Mouse (Mus musculus): ENCODE results near the gene Neurod4.
"Not testable (repeated sequence)": the region's sequence is repeated elsewhere in the genome, so short reads cannot be mapped to it uniquely, and the experiment has no call there.

Gene Neurod4

DNA sequence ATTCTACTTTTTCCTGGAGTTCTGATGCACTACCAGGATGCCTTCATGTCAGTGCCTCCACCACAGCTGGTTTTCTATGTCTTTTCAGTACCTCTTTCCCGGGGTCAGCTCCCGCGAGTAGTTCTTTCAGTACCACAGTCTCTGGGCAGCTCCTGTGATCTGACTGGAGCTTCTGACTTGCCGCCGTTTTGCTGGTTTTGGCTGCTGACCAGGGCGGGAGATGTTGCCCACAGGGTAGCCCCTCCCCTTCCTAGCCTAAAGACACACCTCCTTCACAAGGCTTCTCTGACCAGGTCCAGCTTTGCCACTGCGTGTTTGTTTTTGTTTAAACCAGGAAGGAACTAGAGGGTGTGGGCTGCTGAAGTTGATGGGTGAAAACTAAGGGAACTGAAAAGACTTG is at the start of gene Neurod4:
Neurod4 (minus strand) TSS at position 175 of the 400 bp plus-strand sequence.
- no peak for DNase-seq (ENCODE audit: low read depth, low spot score)

DNA sequence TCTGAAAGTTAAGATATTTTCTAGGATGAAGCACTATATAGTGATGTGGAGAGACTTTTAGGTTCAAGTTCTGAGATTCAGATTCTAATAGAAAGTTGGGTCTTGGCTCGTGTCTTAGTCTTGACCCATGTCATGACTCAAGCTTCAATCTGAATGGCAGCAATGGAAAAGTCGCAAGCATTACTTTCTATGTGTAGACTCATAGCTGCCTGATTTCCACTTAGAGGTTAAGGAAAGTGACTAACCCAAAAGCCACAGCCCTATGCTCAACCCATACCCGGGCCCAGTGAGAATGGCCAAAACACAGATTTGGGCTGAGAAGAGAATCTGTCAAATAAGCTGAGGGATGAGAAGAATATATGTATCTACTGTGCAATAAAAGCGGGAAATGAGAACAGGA is 44.2 kb upstream of the Neurod4 start:
- peak; percentile 45 for DNase-seq (ENCODE audit: low read depth, low spot score)

DNA sequence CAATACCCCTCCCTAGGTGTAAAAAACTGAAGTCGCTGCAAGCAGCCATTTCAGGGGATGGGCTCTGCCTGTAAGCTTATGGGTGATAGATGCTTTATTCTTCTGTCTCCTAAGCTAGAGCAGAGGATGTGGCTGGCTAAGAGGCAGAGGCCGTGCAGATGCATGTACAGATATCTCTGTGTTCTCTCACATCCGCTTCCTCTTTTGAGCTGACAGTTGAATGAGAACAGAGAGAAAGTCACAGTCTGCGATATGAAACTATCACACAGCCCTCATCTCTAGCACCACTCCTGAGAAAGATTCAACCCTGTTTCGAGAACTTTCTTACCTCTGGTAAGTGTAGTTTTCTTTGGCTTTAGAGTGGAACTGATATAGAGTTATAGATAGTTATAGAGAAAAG is 42.6 kb upstream of the Neurod4 start, which contains the start of gene Tespa1:
Tespa1 (plus strand) TSS at position 234 of the 400 bp plus-strand sequence.
- peak; percentile 87 for DNase-seq (ENCODE audit: low read depth, low spot score)

DNA sequence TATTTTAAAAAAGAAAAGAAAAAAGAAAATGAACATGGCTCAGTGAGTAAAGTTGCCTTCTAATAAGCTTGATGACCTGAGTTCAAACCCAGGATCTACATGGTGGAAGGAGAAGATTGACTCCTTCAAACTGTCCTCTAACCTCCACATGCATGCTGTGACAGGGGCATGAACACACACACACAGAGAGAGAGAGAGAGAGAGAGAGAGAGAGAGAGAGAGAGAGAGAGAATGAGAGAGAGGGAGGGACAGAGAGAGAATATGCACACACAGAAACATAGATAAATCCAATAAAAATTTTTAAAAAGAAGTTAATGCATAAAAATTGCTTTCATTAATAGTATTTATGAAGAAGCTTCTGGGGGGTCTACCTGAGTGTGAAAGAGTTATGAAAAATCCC is 42.0 kb upstream of the Neurod4 start:
- no peak for DNase-seq (ENCODE audit: low read depth, low spot score)

DNA sequence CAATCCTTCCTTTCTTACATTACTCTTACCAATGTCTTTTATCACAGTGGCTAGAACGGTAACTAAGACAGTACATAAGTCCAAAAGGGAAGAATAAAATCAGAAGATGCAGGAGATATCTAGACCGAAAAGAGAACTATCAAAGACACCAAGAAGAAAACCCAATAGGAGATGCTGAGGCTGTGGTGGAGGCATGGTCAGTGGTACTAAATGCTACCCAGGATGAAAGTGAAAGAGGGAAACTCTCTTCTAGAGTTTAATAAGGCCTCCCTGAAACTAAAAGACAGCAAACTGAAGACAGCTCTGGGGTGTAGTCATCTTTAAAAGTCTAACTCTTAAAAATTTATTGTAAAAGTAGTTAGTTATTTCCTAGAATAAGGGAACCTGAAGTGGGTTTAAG is 40.7 kb upstream of the Neurod4 start:
- no peak for DNase-seq (ENCODE audit: low read depth, low spot score)

DNA sequence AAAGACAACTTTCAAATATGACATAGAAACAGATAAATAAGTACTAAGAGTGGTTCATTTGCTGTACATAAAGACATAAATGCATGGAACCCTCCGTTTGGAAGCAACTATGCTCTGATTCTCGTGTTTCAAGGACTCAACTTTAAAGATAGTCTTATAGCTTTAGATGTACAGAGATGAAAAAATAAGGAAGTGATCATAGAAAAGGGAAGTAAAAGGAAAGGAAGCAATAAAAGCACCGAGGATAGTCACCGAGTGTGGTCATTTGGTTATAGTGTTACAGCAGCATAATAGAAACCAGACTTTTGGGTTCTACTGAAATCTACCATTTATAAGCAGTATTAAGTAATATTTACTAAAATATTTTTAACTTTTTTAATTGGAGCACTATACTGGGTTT is 38.7 kb upstream of the Neurod4 start:
- DNase-seq (ENCODE audit: low read depth, low spot score), result no peak

DNA sequence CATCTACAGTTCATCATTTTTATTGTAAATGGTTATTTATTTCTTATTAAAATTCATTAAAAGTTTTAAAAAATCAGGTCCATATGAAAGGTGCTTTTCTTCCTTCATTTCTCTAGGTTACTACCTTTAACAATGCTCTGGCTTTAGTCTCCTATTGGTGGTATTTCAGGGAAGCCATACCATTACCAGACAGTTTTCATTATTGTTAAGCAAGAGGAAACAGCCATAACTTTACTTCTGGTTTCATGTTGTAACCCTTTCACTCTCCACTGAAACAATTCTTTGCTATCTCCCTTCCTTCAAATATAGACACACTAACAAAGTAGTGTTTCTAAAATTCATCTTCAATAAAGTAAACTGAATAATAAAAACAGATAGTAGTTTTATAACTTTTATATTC is 35.8 kb upstream of the Neurod4 start:
- DNase-seq (ENCODE audit: low read depth, low spot score), result no peak

DNA sequence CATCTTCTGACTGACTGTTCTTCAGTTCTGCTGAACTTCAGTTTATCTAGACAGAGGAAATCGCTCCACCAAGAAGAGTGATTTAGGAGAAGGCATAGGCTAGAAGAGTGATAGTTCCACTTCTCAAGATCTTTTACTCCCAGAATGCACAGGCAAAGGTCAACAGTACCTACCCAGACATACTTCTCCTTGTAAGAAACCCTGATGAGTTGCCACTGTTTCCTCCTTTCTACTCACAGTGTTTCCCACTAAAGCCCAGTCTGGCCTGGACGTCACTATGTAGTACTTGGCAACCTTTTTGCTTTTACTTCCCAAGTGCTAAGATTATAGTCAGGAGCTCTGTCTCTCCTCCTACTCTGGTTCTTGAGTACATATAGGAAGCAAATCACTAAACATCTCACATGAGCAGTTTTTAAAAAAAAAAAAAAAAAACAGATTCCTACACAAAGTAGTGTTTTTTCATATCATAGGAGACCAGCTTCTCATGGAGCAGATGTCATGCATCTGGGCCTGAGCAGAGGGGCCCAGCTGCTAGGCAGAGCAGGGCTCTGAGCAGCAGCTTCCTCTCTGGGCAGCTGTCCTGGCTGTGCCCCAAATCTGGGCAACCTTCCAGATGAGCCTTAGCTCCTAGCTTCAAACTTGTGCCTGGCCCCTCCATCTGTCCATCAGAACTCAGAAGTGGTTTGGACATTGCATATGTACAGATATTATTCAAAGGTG is 34.2 kb upstream of the Neurod4 start:
- DNase-seq (ENCODE audit: low read depth, low spot score), result peak; percentile 7

DNA sequence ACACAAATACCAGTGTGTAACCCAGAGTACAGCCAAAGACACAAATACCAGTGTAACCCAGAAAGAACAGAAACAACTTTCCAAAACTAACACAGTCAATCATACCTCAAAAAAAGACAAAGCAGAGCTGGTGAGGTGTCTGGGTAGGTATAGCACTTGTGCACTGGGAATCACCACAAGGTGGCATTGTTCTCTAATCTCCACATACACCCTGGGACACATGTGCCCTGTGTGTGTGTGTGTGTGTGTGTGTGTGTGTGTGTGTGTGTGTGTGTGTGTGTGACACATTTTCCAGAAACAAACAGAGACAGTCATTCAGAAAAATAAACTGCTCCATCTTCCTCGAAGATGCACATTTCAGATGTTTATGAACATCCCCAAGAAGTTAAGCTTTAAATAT is 33.5 kb upstream of the Neurod4 start:
- DNase-seq (ENCODE audit: low read depth, low spot score), result peak; percentile 82

DNA sequence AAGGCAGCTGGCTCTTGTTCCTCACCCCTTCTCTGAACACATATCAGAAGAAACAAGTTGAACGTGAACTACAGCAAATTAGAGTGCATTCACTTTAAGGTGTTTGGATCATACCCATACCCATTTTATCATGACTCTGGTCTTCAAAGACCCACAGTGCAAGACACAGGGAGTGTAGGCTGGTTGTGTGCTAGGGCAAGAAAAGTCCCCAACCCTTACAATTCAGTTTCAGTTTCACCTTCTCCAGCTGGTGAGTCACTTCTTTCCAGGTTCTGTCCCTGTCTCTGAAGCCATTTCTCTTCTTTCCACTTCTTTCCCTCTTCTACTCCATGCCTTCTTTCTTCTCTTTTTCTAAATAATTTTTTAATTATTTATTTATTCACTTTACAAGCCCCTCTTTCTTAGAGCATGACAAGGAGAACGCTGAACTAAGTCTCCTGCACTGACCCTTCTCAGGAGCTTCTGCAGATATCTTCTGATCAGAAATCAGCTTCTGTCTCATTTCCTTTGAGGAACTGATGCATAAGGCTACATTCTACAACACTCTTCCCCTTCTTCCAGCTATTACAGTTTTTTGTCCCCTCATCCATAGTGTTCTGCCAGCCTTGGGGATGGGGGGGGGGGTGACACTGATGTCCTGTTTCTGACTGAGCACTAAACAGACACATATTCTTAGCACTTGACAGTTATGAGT is 31.6 kb upstream of the Neurod4 start:
- peak; percentile 57 for DNase-seq (ENCODE audit: low read depth, low spot score)

DNA sequence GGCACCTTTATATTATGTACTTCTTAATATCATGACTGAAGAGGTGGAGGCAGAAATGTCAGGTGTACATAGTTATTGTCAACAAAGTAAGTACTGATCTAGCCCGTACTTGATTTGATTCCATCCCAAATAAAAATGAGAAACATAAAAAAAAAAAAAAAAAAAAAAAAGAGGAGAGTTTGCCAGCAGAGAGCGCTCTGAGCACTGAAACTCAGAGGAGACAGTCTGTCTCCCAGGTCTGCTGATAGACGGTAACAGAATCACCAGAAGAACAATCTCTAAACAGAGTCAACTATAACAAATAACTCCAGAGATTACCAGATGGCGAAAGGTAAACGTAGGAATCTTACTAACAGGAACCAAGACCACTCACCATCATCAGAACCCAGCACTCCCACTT is 24.1 kb upstream of the Neurod4 start:
- not testable (repeated sequence) for DNase-seq (ENCODE audit: low read depth, low spot score)

DNA sequence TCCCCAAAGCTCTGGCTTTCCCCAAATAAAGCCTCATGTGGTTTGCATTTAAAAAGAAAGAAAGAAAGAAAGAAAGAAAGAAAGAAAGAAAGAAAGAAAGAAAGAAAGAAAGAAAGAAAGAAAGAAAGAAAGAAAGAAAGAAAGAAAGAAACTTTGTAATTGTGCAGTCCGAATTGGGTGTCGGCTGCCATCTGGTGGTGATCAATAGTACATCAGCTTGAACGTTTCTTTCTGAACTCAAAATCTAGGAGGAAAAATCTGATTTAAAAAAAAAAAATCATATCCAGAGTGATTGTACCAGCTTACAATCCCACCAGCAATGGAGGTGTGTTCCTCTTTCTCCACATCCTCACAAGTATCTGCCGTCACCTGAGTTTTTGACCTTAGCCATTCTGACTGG is 18.7 kb upstream of the Neurod4 start:
- DNase-seq (ENCODE audit: low read depth, low spot score), result peak; percentile 25

DNA sequence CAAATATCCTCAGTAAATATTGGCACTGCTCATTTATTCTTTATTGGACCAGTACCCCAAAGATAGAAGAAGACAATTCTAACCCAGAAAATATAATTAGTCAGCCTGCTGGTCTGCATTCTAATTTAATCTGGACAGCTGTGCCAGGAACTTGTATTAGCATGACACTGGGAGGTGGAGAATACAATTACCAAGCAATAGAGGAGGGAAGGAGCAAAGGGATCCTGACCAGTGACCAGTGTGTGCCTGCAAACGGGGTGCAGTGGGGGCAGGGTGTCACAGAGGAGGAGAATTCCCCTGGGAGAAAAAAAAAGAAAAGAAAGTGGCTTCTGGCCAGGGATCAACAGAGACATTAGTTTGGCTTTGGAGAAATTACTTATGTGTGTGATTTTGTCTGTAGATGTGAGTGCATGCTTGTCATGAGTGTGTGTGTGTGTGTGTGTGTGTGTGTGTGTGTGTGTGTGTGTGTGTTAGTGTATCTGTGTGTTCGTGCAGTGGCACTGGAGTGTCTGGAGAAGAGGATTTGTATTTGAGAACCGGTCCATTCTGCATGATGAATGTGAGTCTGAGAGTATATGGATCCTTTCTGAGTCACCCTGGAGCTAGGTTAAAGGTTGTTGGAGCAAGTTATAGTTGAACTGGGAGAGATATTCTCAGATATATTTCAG is 13.8 kb upstream of the Neurod4 start:
- no peak for DNase-seq (ENCODE audit: low read depth, low spot score)

DNA sequence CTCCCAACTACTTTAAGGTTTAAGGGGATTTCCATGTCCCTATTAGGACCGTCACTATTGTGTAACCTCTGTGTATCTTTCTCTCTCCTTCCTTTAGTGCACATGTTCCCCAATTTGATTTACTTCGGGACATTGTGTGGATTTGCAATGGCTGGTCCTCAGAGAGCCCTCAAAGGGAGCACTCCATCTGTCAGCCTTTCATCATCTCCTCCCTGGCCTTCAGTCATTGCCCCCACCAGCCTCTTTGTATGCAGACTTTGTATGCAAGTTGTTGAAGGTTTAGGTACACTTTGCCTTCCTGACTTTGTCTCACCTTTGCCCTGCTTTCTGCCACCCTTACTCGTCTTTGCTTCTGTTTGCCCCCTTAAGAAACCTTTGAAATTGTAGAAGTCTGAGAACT is 8.0 kb upstream of the Neurod4 start:
- no peak for DNase-seq (ENCODE audit: low read depth, low spot score)

DNA sequence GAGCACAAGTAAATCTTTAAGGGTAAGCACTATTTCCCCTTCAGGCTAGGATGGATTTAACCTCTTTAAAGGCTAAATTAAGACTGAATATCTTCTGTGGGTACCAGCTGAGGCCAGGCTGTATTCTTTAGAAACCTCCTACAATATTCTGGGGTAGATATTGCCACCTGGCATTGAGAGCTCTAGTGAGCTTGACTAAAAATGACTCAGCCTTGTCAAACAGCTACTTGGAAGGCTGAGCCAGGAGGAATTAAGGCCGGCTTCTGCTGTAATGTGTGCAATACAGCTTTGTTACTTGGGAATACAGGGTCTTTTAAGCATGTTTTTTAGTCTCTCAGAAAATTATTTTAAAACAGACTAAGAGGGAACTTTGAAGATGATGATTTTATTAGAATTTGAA is 7.2 kb upstream of the Neurod4 start:
- no peak for DNase-seq (ENCODE audit: low read depth, low spot score)

DNA sequence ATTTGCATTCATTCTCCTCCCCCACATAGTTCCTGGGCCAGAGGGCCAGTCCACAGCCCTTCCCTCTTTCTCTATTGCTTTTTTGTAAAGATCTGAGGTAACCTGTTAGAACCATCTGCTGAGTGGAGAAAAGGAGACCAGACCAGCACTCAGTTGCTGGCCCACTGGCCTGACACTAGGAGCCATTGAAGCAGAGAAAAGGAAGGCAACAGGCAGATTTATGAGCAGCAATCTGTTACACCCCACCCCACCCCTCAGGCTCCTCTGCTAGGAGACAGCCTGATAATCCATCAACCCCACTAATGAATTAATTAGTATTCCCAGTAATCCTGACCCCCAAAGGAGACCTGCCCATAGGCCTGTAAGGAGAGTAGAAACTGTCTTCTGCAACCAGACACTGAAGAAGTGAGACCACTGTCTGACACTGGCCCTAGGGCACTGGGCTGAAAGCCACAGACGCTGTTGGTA is 2.0 kb upstream of the Neurod4 start:
- DNase-seq (ENCODE audit: low read depth, low spot score), result no peak

DNA sequence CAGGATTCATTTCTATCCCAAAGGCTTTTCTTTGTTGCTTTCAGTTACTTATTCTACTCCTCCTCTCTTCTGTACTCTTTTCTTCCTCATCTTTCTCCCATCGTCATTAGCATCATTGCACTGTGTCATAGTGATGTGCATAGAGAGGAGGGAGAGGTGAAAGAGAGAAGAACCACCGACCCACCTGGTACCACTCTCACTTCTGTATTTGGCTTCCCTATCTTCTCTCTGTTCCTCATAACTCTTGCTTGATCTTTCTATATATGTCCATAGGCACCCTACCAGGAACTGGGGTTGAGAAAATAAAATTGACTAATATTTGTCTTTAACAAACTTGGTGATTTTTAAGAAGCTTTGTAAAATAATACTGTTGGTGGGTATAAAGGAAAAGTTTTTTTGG is 3.5 kb downstream of the Neurod4 start:
- no peak for DNase-seq (ENCODE audit: low read depth, low spot score)

DNA sequence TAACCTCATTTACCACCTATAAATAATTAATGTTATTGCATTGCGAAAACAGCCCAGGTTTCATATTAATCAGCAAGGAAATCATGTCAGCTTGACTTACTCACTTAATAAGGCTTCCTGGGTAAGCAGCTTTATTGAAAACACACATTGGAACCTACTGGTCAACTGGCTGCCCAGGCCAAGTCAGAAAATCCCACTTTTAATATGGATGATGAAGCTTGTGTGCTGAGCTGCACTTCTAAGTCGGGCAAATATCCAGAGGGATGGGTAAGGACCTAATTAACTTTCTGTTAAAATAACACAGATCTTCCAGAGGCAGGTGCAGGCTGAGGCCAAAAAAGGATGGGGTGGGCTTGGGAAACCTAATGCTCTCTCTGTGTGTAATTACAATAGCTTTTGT is 4.3 kb downstream of the Neurod4 start:
- no peak for DNase-seq (ENCODE audit: low read depth, low spot score)

DNA sequence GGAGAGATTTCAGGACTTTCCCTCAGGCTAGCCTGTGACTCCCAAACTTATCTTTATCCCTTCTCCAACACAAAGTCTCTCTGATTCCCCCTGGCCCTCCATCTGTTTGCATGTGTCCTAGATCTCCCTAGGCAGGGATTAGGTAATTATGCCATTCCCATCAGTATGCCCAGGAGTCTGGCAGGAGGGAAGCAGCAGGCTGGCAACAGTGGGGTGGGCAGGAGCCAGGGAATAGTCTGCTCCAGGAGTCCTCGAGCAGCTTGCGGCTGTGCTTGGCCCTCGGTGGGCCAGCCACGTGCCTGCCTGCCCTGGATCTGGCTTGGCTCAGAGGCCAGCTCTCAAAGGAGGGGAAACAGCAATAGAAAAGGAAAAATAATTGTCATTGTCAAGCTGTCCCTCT is 16.8 kb downstream of the Neurod4 start:
- no peak for DNase-seq (ENCODE audit: low read depth, low spot score)

DNA sequence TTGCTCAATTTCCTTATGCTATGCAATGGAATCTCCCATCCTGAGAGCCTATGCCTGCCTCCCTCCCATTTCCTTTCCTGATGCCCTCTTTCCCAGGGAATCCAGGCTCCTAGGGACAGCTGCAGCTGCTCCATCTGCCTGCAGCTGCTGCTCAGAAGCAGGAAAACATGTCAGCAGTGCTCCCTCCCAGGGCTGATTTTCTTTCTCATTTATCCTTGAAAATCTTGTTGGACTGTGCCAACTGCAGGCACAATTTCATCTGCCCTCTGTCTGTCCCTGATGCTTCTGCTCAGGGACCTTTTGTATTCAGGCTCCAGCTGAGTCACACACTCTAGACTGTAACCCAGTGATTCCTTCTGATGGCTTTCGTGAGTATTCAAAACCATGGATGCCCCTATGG is 20.6 kb downstream of the Neurod4 start:
- no peak for DNase-seq (ENCODE audit: low read depth, low spot score)

DNA sequence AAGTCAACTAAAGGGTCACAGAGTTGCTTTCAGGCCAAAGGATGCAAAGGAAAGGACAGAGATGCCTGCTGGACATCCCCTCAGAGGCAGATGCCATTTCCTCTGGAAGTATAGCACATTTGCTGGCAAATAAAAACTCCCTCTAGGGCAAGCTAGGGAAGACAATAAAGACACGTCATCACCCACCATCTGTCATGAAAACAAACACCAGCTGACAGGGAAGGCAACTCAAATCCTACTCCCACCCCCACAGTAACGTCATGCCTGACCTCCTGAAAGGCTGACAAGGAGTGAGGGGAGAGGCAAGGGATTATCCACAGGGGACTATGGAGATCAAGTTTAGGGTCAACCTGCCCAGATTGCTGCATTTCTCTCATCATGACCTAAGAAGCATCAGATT is 35.8 kb downstream of the Neurod4 start:
- no peak for DNase-seq (ENCODE audit: low read depth, low spot score)

DNA sequence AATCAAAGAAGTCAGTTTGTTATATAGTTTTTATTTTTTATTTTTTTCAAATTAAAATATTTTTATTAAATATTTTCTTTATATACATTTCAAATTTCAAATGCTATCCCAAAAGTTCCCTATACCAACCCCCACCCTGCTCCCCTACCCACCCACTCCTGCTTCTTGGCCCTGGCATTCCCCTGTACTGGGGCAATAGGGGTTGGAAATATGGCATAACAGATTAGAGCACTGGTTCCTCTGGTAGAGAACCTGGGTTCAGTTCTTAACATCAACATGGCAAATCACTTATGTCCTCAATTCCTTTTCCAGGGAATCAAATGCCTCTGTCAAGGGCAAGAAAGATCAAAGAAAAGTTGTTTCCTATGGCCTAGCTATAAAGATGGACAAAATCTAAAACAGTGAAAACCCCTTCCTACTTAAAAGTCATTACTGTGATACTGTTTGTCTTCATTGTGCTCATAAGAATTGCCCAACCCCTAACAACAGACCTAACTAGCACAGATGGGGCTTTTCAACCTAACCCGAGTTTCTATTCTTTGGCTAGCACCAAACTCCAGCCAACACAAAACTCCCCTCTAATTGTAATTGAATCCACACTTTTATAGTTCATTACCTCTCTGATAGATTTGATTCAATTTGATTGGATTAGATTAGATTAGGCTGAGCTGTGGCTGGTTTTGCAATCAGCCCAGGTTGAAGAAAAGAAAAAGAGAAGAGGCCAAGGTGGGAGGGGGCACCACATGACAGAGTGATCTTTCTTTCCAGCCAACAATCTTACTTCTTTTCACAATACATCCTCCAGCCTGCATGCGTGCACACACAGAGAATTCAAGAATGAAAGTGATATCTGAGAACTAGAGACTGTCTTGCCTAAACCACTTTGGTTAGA is 41.5 kb downstream of the Neurod4 start:
- no peak for DNase-seq (ENCODE audit: low read depth, low spot score)
